Mouse (Mus musculus): ENCODE measurements around the gene Rbm19.

Gene Rbm19

DNA sequence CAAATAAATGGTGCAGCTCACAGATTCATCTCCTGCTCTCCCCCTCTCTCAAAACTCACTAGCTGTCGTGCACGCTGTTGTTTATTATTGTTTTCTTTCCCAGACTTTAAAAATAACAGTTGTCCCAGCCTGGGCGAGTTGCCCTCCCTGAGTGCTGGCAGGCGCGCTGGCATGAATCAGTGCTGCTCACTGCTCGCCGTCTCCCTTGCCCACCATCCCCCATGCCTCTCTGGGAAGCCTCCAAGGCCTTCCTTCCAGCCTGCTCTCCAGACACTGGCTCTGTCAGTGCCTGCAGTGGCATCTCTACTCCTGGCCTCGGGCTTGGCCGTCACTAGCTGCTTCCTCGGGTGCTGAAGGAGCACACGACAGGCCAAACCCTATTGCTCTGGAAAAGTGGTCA is 48.2 kb downstream of the Rbm19 start:
- DNase-seq (ENCODE audit: low spot score in 2 of 2): peak; percentile 56 to 66

DNA sequence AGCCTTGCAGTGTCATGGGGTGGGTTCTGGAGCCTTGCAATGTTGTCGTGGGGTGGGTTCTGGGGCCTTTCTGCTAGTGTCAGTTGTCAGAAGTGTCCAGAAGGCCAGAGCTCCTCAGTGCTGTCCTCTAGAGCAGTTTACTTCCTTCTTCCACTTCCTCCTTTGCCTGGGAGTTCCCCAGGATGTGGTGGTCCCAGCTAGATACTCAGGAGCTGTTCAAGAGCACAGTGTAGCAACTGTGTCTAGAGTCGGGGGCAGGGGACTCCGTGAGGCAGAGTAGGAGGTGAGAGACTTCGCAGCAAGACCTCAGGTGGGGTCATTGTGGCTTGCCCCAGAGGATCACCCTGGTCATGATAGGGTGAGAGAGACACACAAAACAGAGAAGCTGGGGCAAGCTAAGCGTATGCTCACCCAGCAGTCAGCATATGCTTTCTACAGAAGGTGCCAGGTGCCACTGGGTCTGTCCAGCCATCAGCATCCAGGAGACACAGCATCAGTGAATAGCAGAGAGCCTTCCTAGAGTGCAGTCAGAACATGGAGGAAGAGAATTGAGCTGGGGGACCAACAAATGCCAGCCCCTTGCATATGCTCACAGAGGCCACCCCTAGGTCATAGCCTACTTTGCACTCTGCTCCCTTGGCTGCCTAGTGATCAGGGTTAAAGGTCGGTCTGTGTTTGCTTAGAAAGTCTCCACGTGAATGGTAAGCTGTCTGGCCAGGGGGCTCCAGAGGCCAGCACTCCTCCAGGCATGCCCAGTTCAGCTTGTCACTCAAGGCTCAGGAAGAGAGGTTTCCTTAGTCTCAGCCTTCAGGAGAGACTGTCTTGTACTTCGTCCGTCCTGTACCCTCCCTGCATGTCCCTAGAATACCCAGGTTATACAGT is 49.0 kb downstream of the Rbm19 start:
- DNase-seq (ENCODE audit: low spot score in 2 of 2): no peak

DNA sequence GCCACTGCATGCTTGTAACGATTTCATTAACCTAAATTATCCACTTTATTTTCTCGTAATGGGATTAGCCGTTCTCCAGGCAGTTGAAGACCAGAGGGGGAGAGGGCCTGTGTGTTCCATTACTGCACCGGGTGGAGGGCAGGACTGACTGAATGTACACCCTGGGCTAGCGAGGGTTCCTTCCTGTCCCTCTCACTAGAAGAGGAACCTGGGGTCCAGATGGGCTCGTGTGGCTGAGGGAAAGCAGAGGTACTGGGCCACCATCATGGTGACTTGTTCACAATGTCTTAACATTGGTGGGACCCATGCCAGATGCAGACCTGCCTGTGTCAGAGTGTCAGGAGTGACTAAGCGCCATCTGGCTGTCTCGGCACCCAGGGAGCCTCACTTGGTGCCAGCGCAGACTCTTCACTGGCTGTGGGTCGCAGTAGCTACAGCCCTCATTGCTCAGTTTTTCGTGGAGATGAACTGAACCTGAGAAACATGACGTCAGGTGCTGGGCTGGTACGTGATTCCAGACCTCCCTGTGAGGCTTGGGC is 51.6 kb downstream of the Rbm19 start:
- DNase-seq (ENCODE audit: low spot score in 2 of 2): no peak

DNA sequence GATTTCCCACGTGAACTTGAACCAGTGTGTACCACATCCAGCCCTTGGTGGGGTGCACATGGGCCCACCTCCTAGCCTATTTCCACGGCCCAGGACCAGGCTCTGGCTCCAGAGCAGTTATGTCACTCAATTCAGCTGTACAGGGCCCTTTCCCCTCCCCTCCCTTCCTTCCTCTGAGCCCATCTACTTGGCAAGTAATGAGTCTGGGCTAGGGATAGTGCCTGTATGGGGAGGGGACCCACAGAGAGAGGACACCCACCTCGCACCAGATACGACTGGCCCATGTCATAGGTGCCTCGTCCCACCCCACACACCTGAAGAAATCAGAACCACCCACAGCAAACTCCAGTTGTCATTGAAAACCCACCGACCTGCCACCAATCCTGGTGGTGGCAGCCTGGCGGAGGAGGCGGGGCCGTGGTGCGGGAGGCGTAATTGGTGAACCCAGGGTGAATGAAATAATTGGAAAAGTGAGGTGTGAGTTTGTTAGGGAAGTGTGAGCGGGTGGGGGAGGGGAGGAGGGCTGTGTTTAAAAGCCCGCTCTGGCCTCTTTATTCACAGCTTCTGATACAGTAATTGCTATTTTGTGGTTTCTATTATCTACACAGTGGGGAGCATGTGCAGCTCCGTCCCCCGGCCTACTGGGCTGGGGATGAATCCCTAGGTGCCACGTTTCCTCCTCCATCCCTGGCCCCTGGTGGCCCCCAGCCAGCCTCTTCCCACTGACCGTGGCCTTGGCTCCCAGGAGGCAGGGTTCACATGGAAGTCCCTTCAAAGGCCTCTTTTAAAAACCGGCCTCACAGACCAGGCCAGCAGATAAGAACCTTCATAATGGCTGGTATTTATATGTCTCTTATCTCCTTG is 55.8 kb downstream of the Rbm19 start:
- DNase-seq (ENCODE audit: low spot score in 2 of 2): no peak

DNA sequence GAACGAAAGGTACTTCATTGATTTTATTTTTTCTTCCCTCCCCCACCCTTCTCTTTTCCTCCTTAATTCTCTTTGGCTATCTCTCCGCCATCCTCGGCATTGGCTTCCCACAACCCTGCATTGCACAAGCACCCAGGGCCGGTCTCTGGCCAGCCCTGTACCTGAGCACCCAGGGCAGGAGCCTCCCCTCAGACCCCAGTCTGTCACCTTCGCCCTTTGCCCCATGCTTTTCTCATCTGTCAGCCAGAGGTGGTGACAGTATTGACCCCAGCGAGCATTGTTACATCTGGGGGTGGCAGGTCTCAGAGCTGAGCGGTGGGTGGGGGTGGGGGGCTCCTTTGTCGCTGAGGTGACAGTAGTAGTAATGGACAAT is 56.5 kb downstream of the Rbm19 start:
- DNase-seq (ENCODE audit: low spot score in 2 of 2): no peak

DNA sequence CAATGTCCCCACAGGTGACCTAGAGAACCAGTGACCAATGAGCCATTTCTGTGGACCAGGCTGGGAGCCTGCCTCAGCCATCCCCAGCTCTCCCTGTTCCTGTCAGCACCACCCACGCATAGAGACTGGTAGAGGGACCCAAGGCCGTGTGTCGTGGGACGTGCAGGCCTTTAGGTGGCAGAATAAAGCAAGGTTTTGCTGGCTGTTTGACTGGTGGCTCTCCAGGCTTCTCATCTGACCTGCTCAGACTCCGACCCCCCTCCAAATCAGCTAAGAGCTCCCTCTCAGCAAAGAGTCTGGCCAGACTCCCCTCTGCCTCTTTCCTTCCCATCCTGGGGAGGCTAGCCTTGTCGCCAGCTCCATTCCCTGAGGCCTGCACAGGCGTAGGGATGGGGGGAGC is 58.1 kb downstream of the Rbm19 start:
- no peak for DNase-seq (ENCODE audit: low spot score in 2 of 2)

DNA sequence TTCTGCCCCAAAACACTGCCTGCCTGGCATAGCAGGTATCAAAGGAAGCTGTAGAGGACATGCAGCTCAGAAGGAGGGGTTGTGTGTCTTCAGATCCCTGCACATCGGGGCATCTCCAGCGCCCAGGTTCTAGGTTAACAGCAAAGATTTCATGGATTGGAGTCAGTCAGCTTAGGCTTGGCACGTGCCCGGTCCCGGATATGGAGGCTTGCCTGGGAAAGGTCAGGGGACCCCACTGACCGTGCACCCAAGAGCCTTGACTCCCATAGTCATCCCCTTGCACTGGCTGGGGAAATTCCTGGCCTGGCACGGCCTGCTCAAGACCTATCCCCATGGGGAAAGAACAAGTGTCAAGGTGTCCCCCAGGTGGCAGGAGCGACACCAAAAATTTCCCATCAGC is 59.0 kb downstream of the Rbm19 start:
- no peak for DNase-seq (ENCODE audit: low spot score in 2 of 2)

DNA sequence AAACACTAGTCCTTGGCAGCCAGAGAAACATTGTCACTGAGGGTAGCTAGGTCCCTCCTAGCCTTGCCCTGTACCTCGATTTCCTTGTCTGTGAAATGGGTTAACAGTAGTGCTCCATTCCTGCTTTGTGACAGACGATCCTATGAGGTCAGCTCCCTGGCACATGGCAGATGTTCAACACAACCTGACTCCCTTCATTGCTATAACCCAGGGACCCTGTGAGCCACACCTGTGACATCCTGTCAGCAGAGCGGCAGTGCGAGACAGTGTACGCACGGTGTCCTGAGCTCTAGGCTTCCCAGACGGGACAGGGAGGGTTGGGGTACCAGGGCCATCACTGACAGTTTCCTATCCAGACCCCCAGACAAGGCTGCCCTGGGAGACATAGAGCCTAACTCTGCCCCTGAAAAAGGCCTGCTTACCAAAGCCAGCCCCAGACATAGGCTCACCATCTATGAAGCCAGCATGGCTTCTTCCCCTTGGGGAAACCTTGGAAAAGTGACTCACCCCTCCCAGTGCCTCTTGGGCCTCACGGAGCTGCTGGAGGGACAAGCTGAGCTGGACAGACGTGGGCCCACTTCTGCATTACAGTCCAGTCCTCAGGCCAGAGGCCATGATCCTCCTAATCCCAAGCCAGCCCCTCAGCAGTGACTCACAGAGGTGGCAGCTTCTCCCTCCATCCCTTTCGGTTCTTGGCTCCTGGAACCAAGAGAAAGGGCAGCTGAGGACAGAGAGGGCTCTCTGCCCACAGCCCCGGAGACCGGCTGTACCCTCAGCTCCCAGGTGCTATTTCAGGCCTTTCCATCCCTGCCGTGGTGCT is 60.2 kb downstream of the Rbm19 start:
- no peak for DNase-seq (ENCODE audit: low spot score in 2 of 2)

DNA sequence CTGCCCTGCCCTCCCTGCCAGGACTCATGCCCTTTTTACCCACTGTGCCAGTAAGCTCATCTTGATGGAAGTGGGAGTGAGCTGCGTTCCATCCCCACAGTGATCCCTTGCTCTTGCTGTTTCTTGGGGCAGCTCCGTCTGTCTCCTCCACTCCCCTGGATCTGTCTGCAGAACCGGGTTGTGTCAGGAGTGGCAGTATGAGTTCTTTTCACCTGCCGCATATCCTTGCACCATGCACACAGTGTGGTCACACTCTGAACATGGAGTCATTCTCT is 60.7 kb downstream of the Rbm19 start:
- DNase-seq (ENCODE audit: low spot score in 2 of 2): no peak

DNA sequence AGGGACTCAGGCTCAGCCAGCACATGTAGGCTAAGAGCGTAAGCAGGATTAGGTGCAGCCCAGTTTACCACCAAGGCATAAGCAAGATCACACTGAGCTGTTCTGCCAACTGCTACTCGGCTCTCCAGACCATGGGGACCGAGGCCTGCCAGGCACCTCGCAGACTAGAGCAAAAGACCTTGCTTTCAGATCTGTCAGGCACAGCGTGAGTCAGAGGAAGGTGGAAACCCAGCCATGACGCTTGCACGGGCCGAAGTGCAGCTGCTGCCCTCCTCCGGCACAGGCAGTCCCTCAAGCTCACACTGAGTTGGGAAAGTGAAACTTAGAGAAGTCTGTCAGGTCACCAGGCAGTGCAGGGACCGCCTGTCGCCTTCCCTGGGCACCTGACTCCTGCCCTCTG is 63.8 kb downstream of the Rbm19 start:
- no peak for DNase-seq (ENCODE audit: low spot score in 2 of 2)

DNA sequence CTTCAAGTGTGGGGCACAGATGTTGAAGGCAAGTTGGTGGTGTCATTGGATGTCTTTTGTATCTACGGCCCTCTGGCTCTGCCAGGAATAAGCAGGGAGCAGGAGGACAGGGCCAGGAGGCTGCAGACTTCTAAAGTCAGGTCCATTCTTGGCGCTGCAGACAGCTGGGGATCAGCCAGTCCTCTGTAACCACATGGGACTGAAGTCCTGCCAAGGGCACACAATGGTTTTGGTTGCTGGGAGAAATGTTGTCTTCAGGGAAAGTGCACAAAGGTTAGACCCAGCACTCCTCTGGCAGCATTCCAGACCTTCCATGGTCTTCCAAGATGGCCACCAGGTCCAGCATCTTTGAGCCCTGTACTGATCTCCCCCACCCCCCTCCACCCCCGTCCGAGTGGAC is 65.1 kb downstream of the Rbm19 start:
- DNase-seq (ENCODE audit: low spot score in 2 of 2): no peak

DNA sequence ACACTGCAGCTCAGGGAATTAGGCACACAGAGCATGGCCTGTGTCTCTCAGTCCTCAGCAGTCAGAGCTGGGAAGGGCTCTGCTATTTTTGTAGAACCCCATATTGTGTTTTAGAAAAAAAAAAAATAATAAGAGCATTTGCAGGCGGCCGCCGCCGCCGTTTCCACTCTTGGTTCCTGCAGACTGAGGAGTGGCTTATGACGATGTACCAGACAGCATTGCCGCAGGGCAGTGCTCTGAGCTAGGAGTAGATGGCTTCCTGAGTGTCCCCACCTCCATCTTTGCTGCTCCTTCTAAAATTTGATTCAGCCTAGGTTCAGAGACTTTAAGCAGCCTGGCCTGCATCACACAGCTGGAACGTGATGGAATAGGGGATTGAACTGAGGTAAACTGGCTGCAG is 67.1 kb downstream of the Rbm19 start:
- DNase-seq (ENCODE audit: low spot score in 2 of 2): no peak

DNA sequence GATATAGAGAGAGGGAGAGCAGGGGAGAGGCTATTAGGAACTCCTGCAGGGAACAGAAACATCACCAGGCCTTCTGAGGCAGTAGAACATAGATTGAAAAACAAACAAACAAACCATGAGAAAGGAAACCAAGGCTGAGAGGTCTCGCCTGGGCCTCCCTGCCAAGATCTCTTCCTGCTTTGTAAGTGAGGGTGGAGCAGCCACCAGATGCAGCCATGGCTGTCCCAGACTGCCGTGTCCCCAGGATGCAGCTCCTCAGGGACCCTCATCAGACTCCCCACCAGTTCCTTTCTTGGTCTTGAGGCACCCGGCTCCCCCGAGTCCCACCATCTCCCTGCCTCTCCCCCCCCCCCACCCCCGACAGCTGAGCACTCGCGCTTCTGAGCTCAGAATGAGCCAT is 67.5 kb downstream of the Rbm19 start:
- DNase-seq (ENCODE audit: low spot score in 2 of 2): no peak

DNA sequence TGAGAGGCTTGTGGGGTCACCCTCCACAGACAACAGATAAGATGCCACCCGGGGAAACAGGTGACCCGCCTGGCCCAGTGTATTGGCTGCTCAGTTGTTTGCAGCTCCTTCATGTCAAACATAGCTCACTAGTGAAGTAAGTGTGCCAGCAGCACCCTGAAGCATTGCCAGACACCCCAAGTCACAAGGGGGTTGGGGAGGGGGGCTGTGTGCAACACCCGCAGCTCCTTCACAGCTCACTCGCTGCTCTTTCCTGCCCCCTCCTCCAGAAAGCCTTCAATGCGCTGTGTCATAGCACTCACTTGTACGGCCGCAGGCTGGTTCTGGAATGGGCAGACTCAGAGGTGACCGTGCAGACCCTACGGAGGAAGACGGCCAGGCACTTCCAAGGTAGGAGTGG is 69.7 kb downstream of the Rbm19 start:
- no peak for DNase-seq (ENCODE audit: low spot score in 2 of 2)

DNA sequence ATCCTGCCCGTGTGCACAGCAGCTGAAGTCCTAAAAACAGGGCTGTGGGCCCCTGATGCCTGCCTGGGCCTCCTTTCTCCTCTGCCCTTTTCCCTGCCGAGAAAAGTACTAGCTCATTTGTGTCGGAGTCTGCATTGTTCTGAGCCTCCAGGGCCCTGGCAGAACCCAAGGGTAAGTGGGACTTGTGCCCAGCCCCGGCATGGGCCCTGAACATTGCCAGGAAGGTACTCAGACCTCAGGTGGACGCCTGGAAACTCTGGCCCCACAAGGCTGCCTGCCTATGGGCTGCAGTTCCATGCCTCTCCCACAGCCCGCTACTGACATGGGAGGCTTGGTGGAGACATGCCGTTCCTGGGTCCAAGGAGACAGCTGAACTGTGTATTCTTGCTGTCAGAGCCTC is 72.3 kb downstream of the Rbm19 start:
- DNase-seq (ENCODE audit: low spot score in 2 of 2): no peak

DNA sequence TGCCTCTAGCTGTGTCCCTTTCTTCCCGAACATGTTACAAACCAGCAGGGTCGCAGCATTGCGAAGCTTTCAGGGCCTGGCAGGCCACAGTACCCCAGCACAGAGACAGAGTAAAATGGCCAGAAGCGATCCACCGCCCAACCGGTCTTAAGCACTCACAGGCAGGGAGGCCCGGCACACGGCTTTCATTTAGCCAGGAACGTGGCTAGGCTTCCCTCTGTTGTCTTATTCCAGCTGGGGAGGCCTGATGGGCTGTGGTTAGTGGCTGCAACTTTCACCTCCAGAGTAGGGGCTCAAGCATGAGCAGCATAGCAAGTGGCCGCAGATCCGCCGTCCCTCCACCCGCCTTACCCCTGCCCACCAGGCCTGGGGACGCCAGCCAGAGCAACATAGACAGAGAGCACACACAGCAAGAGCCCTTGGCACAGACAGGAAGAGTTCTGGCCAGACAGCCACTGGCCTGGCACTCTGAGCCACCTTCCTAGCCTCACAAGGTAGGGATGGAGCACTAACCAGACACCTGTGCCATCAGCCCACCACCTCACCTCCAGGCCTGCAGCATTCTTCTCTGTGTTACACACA is 73.8 kb downstream of the Rbm19 start:
- no peak for DNase-seq (ENCODE audit: low spot score in 2 of 2)

DNA sequence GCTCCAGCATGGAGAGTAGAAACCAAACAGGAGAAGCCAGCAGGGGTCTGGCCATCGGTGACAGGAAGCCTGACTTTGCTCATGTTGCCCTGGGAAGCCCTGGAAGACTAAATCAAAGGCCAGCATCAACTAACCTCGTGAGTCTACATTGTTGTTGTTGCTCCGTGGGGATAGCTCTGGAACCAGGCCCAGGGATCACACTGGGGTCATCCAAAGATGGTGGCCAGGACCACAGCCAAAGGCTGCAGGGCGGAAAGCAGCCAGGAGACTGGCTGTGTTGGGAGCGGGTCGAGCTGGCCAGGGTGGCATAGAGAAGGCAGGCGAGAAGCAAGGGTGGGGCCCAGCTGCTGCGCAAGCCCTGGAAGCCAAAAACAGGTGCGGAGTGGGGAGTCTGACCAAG is 75.4 kb downstream of the Rbm19 start:
- no peak for DNase-seq (ENCODE audit: low spot score in 2 of 2)

DNA sequence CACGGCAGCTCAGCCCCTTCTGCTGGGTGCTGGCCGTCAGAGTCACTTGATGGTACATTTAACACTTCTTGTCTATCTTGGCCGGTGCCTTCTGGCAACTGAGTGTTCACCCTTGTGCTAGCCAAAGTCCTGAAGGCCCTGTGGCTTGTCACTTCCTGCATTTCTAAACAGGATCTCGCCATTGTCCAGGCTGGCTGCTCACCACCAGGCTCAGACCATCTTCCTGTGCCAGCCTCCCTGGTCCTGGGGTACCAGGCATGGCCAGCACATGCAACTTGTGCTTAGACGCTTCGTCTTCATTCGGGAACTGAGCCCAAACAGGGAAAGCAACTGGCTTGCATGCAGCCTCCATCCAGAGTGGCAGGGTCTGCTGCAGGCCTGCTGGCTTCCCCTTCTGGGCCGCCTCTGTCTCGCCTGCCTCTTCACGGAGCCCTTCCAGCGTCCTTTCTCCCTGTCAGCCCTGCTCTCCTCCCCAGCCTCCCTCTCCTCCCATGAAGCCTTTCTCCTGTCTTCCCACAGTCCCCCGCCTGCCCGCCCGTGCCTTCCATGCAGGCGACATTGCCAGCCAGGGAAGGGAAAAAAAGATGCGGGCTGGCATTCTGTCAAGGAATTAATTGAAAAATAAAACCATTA is 78.2 kb downstream of the Rbm19 start:
- DNase-seq (ENCODE audit: low spot score in 2 of 2): no peak

DNA sequence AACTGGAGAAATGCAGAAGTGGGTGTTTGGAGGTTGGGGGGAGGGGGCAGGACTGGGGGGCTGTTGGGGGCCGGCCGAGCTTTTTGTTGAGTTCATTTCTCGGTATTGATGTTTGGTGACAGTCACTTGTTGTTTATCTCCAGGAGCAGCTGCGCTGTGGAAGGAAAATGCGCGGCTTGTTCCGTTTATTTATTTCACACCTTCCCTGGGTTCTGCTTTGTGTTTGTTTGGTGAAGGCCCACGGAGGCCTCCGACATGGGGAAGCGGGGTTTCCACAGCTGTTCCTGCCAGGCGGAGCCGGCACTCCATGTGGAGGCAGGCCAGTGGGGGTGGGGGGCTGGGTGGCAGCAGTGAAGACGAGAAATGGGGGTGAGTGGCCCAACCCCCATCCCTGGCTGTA is 78.7 kb downstream of the Rbm19 start:
- DNase-seq (ENCODE audit: low spot score in 2 of 2): no peak

DNA sequence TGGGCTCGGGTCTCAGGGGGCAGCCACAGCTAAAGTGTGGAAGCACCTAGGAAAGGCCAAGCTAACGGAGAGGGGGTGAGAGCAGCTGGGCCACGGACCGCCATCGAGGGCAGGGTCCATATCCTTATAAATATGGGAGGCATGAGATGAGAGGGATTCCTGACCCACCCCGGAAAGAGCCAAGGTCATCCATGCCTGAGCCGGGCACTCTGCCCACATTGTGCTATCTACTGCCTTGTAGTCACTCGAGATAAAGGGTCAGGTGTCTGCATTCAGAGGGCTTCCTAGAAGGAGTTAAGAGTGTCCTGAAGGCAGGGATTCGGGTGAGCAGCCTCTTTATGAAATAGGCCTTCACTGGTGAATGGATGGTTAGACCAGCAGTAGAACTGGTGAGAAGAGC is 80.6 kb downstream of the Rbm19 start:
- no peak for DNase-seq (ENCODE audit: low spot score in 2 of 2)

DNA sequence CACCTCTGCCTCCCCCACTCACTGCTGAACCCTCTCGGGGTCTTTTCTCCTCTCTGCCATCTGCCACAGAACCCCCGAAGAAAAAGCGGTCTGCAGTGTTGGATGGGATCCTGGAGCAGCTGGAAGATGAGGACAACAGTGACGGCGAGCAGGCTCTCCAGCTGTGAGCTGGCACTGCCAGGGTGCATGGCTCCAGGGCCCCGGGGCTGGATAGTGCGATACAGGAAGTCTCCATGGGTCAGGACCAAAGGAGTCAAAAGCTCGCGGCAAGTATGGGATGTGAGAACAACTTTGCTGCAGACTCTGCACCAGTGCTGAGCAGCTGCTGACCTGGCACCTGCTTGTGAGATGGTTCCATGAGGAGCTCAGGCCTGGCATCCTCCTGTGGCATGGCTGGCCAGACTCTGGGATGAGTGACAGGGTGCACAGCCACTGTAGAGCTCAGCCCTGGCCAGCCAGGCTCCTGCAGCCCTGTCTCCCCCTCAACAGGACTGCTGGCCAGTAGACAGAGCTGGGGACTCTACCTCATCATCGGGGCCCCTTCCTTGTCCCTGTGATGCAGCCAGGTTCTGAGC is 81.6 kb downstream of the Rbm19 start:
- DNase-seq (ENCODE audit: low spot score in 2 of 2): no peak

Measured in right cerebral cortex, postnatal 36 days (tissue).